Mouse (Mus musculus) heart, embryonic 13.5 days (tissue): ENCODE data around the gene Antxr1. TPM values are rescaled to one million over a fixed set of nuclear protein-coding genes. Genes with fewer than 3 reads are reported as not detected.
A peak's percentile ranks its signal among the peaks of the same experiment; 100 is the strongest.

Experiments used
- ATAC-seq: fragments of 200-750 bp; cut with Nextera tagmentation; 2 replicates; pipeline ENCODE4 v1.8.0; 2017; ENCODE audit warnings: moderate TSS enrichment; ENCODE audit not compliant: insufficient number of reproducible peaks, low FRiP score, low TSS enrichment; ENCODE audit errors: extremely low read depth
- H3K27ac ChIP-seq: fragments of 300-500 bp; sonication (generic); replicated peaks from 2 replicates; pipeline ENCODE4 v1.5.1; 2015; ENCODE audit warnings: moderate library complexity, mild to moderate bottlenecking, inconsistent platforms
- H3K27me3 ChIP-seq: fragments of 300-500 bp; sonication (generic); replicated peaks from 2 replicates; pipeline ENCODE4 v1.6.1; 2015; ENCODE audit warnings: mild to moderate bottlenecking, inconsistent platforms
- H3K36me3 ChIP-seq: fragments of 300-500 bp; sonication (generic); 2 replicates; pipeline ENCODE4 v1.6.1; 2015; ENCODE audit warnings: mild to moderate bottlenecking, inconsistent platforms
- H3K4me1 ChIP-seq: fragments of 300-500 bp; sonication (generic); 2 replicates; pipeline ENCODE4 v1.6.1; 2015; ENCODE audit warnings: inconsistent platforms
- H3K4me2 ChIP-seq: fragments of 300-500 bp; sonication (generic); 2 replicates; pipeline ENCODE4 v1.6.1; 2015; ENCODE audit warnings: inconsistent platforms, mild to moderate bottlenecking, moderate library complexity
- H3K4me3 ChIP-seq: fragments of 300-500 bp; sonication (generic); 2 replicates; pipeline ENCODE4 v1.5.1; 2015; ENCODE audit warnings: moderate library complexity, mild to moderate bottlenecking, inconsistent platforms
- H3K9ac ChIP-seq: fragments of 300-500 bp; sonication (generic); 2 replicates; pipeline ENCODE4 v1.6.1; 2015; ENCODE audit warnings: inconsistent platforms, mild to moderate bottlenecking, moderate library complexity
- H3K9me3 ChIP-seq: fragments of 300-500 bp; sonication (generic); 2 replicates; pipeline ENCODE4 v1.6.1; 2016; ENCODE audit warnings: inconsistent platforms
- WGBS: fragments of 180-500 bp; shearing (Covaris S2); methylation state at CpG from one replicate; pipeline ENCODE4 v1.1.7; 2015; ENCODE audit warnings: mixed read lengths; 5-methylcytosine and 5-hydroxymethylcytosine counted together
- polyA plus RNA-seq: library from polyadenylated mRNA; unstranded; fragments of >200 nt; fragmentation: Nextera tagmentation; extraction: Ambion mirVana; gene quantifications from 2 replicates; pipeline ENCODE4 v1.2.1, GENCODE M21; 2015

The Antxr1 gene
- polyA plus RNA-seq, 1 experiment from 2014 or later: 4.5 TPM

DNA sequence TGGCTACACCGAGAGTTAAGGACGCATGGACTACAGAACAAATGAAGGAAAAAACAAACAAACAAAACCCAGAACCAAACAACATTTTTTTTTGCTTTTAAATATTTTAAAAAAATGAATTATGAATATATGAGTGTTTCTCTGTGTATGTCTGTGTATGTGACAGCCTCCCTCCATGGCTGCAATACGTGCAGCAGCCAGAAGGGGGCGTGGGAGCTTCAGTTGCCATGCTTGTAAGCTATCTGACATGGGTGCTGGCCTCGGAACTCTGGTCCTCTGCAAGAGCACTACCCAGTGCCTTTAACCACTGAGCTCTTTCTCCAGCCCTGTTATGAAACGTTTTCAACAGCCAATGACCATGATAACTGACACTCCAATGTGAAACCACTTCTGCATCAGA, 215.0 kb downstream of the Antxr1 start:
- Histone ChIP-seq H3K9me3 (no peaks in the 10 kb centered on the region), H3K27me3 (0 out of 2 replicates have a peak, but pooled peaks cover 2% of the 10 kb centered on the region), H3K4me3 (no peak overlapping the region), H3K36me3 (no peaks in the 10 kb centered on the region), H3K27ac (no peak overlapping the region), H3K4me2 (no peak overlapping the region), H3K4me1 (peaks cover 13% of the 10 kb centered on the region), H3K9ac (no peak overlapping the region)
- 81% methylated on average over 6 of the region's 6 CpGs for WGBS
- ATAC-seq: no peak

DNA sequence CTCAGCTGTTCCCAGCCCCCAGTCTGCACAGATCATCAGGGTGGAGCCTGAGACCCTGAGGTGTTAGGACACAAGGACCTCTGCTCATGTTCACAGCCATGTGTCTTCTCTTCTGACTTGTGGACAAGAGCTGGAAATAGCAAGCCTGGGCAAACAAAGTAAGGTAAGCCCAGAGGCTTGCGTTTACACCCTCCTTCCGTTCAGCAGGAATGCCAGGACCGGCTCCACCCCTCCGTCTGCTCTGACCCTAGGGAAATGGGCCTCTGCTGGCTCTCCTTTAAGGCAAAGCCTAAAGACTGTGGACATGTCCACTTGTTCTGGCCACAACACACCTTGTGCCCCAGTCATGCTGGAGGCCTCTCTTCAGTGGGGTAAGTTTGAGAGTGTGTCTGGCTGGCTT, 215.6 kb downstream of the Antxr1 start:
- WGBS: 44% methylated on average over 4 of the region's 4 CpGs
- Histone ChIP-seq H3K4me1 (peaks cover 13% of the 10 kb centered on the region), H3K9me3 (no peaks in the 10 kb centered on the region), H3K36me3 (no peaks in the 10 kb centered on the region), H3K4me3 (no peak overlapping the region), H3K4me2 (no peak overlapping the region), H3K9ac (0 out of 2 replicates have a peak overlapping the region, but pooled peaks have one; percentile 14), H3K27me3 (0 out of 2 replicates have a peak, but pooled peaks cover 3% of the 10 kb centered on the region), H3K27ac (no peak overlapping the region)
- ATAC-seq: no peak

DNA sequence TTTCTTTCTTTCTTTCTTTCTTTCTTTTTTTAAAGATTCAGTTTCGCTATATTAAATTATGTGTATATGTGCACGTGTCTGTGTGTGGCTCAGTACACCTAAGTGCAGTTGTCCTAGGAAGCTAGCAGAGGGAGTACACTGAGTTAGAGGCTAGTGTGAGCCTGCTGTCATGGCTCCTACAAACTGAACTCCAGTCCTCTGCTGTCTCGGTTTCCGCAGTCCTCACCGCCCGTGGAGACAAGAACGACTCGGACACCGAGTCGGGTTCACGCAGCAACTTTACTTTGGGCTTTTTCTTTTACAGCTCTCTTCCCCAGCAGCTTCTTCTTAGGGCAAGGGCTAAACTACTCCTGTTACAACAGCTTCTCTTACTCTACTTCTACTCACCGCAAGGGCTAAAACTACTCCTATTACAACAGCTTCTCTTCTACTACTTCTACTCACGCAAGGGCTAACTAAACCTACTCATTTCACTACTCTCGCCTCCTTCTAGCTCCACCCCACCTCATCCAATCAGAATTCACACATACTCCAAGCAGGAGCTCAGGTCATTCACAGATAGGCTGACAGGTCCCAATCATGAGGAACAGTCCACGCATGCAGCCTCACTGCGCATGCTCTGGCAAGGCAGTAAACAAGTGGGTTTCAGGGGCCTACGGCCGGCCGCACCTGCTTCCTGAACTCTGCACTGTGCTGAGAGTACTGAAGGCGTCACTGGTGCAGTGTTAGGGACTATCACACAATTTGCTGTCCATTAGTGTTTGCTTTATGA, 216.4 kb downstream of the Antxr1 start:
- no peak overlapping the region for H3K27ac ChIP-seq
- no peak for ATAC-seq
- WGBS: 83% methylated on average over 20 of the region's 20 CpGs

DNA sequence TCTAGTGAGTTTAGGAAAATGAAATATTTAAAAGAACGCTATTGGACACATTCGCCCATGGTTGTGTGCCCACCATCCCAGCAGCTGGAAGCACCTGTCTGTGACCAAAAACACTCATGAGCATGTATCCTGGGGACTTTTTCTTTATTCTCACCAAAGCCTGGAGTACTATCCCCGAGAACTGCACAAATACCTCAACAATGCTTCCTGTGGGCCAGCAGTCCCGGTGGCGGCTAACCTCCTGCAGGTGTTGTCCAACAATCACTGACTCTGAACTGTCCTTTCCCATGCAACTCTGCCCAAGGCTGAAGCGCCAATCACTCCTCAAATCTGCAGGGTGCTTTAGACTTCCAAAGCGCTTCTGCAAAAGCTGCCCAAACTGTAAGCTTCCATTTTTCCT, 219.0 kb downstream of the Antxr1 start:
- no peak overlapping the region for H3K4me2 ChIP-seq
- no peaks in the 10 kb centered on the region for H3K9me3 ChIP-seq
- no peak for ATAC-seq
- no peak overlapping the region for H3K9ac ChIP-seq
- H3K4me1 ChIP-seq: peaks cover 13% of the 10 kb centered on the region
- no peak overlapping the region for H3K27ac ChIP-seq
- H3K4me3 ChIP-seq: no peak overlapping the region
- no peaks in the 10 kb centered on the region for H3K36me3 ChIP-seq
- H3K27me3 ChIP-seq: 0 out of 2 replicates have a peak, but pooled peaks cover 3% of the 10 kb centered on the region
- WGBS: 83% methylated on average over 7 of the region's 7 CpGs

More for the DNA sequence above, 216.4 kb downstream of the Antxr1 start:
- H3K36me3 ChIP-seq: no peaks in the 10 kb centered on the region
- no peaks in the 10 kb centered on the region for H3K9me3 ChIP-seq
- no peak overlapping the region for H3K4me2 ChIP-seq
- H3K4me1 ChIP-seq: peaks cover 13% of the 10 kb centered on the region
- H3K27me3 ChIP-seq: 0 out of 2 replicates have a peak, but pooled peaks cover 3% of the 10 kb centered on the region
- H3K9ac ChIP-seq: no peak overlapping the region
- H3K4me3 ChIP-seq: no peak overlapping the region

DNA sequence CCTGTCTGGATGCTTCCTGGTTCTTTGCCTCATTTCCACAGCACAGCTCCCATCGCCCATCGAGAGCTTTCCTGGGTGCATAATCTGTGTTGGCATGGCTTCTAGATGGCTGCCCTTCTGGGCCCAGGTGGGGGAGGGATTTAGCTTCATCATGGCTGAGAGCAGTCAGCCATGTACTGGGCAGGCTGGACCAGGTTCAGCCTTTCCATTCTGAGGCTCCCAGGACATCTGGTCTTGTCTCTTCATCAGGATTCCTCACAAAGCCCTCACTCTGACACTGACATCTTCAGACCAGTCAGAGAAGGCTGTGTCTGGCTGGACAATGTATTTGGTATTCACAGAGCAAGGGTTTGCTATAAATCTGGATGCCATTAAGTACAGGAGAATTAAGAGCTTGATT, 219.6 kb downstream of the Antxr1 start:
- H3K9ac ChIP-seq: no peak overlapping the region
- no peak overlapping the region for H3K4me3 ChIP-seq
- no peak overlapping the region for H3K27ac ChIP-seq
- no peak overlapping the region for H3K4me2 ChIP-seq
- ATAC-seq: no peak
- 0 out of 2 replicates have a peak, but pooled peaks cover 3% of the 10 kb centered on the region for H3K27me3 ChIP-seq
- peaks cover 13% of the 10 kb centered on the region for H3K4me1 ChIP-seq
- H3K36me3 ChIP-seq: no peaks in the 10 kb centered on the region
- 63% methylated on average over 2 of the region's 2 CpGs for WGBS
- H3K9me3 ChIP-seq: no peaks in the 10 kb centered on the region

DNA sequence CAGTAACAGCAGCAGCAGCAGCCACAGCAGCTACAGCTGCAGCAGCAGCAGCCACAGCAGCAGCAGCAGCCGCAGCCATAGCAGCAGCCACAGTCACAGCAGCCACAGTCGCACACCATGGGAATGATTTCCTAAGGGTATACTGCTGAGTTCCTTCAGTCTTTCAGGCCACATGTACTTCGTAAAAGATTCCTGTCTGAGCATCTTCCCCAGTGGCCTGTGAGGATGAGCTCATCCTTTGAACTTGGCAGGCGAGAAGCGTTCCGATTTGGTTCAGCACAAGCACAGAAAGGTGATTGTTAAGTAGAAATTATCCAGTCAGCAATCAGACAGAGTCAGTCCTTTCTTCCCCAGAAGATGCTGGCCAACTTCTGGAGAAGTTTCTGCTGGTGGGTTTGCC, 223.5 kb downstream of the Antxr1 start:
- Histone ChIP-seq H3K27ac (no peak overlapping the region), H3K4me2 (no peak overlapping the region), H3K36me3 (no peaks in the 10 kb centered on the region), H3K4me1 (0 out of 2 replicates have a peak, but pooled peaks cover 4% of the 10 kb centered on the region), H3K4me3 (no peak overlapping the region), H3K9me3 (no peaks in the 10 kb centered on the region), H3K9ac (no peak overlapping the region), H3K27me3 (peaks cover 3% of the 10 kb centered on the region; the same call in 1 of the 2 replicates)
- WGBS: 74% methylated on average over 6 of the region's 6 CpGs
- no peak for ATAC-seq

DNA sequence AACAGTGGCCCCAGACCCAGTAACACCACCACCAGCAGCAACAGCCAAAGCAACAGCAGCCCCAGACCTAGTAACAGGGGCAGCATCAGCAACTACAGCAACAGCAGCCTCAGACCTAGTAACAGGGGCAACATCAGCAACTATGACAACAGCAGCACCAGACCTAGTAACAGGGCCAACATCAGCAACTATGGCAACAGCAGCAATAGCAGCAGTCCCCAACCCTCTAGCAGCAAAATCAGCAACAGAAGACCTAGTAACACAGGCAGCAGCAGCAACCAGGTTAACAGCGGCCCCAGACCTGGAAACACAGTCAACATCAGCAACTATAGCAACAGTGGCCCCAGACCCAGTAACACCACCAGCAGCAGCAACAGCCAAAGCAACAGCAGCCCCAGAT, 224.1 kb downstream of the Antxr1 start:
- Histone ChIP-seq H3K36me3 (no peaks in the 10 kb centered on the region), H3K9ac (no peak overlapping the region), H3K27ac (no peak overlapping the region), H3K27me3 (peaks cover 3% of the 10 kb centered on the region; the same call in 1 of the 2 replicates), H3K4me1 (0 out of 2 replicates have a peak, but pooled peaks cover 4% of the 10 kb centered on the region), H3K4me3 (no peak overlapping the region), H3K9me3 (no peaks in the 10 kb centered on the region), H3K4me2 (no peak overlapping the region)
- no peak for ATAC-seq
- 90% methylated on average over 1 of the region's 1 CpGs for WGBS

- peaks cover 36% of the 10 kb centered on the region for H3K4me1 ChIP-seq
- H3K27me3 ChIP-seq: no peaks in the 10 kb centered on the region
- 67% methylated on average over 11 of the region's 11 CpGs for WGBS
- H3K9ac ChIP-seq: no peak within 1 kb of the TSS
- H3K27ac ChIP-seq: no peak within 1 kb of the TSS
- no peaks in the 10 kb centered on the region for H3K9me3 ChIP-seq
- no peak within 1 kb of the TSS for H3K4me2 ChIP-seq
- H3K4me3 ChIP-seq: no peak within 1 kb of the TSS
- no peaks in the 10 kb centered on the region for H3K36me3 ChIP-seq
- ATAC-seq: no peak
Measured at GRCm38 (mm10) chr6:87104123-87104796, 231.4 kb downstream of the Antxr1 start, which contains the start of gene D6Ertd527e. Gene D6Ertd527e (plus strand): TSS chr6:87104746.

GRCm38 (mm10) chr6:87103314-87103713, 232.3 kb downstream of the Antxr1 start:
- H3K9me3 ChIP-seq: no peaks in the 10 kb centered on the region
- no peaks in the 10 kb centered on the region for H3K27me3 ChIP-seq
- no peak overlapping the region for H3K4me2 ChIP-seq
- H3K27ac ChIP-seq: no peak overlapping the region
- H3K36me3 ChIP-seq: no peaks in the 10 kb centered on the region
- WGBS: 75% methylated on average over 1 of the region's 1 CpGs
- H3K4me3 ChIP-seq: no peak overlapping the region
- no peak for ATAC-seq
- peaks cover 40% of the 10 kb centered on the region for H3K4me1 ChIP-seq
- H3K9ac ChIP-seq: no peak overlapping the region

- WGBS: 25% methylated on average over 7 of the region's 7 CpGs
- H3K9ac ChIP-seq: peak overlapping the region; percentile 50
- ATAC-seq: no peak
Measured at GRCm38 (mm10) chr6:87102421-87102911, 233.2 kb downstream of the Antxr1 start.

GRCm38 (mm10) chr6:87101955-87102353, 233.7 kb downstream of the Antxr1 start:
- 30% methylated on average over 4 of the region's 4 CpGs for WGBS
- no peak overlapping the region for H3K4me2 ChIP-seq

More at GRCm38 (mm10) chr6:87102421-87102911, 233.2 kb downstream of the Antxr1 start:
- Histone ChIP-seq H3K4me1 (peaks cover 40% of the 10 kb centered on the region), H3K27ac (peak overlapping the region; percentile 59), H3K36me3 (no peaks in the 10 kb centered on the region), H3K27me3 (no peaks in the 10 kb centered on the region), H3K9me3 (no peaks in the 10 kb centered on the region), H3K4me3 (no peak overlapping the region), H3K4me2 (no peak overlapping the region)

More at GRCm38 (mm10) chr6:87101955-87102353, 233.7 kb downstream of the Antxr1 start:
- Histone ChIP-seq H3K9ac (peak overlapping the region; percentile 50), H3K4me1 (peaks cover 40% of the 10 kb centered on the region), H3K4me3 (no peak overlapping the region), H3K27ac (peak overlapping the region; percentile 59), H3K27me3 (no peaks in the 10 kb centered on the region), H3K36me3 (no peaks in the 10 kb centered on the region), H3K9me3 (no peaks in the 10 kb centered on the region)
- ATAC-seq: no peak
